Mouse (Mus musculus): ENCODE results near the gene Zfp354b. TPM values are rescaled to one million over a fixed set of nuclear protein-coding genes. Genes with fewer than 3 reads are reported as not detected.
A peak's percentile ranks its signal among the peaks of the same experiment; 100 is the strongest.

Gene Zfp354b
- polyA plus RNA-seq, 1 experiment from 2014 or later: 1.6 TPM

GRCm38 (mm10) chr11:50939621-50940366, 8.4 kb upstream of the Zfp354b start:
- H3K27me3 ChIP-seq (replicated peaks; ENCODE audit: control insufficient read depth, insufficient read depth, low read length): no peaks in the 10 kb centered on the region
- H3K4me1 ChIP-seq (ENCODE audit: control insufficient read depth, insufficient read depth, low read length): no peaks in the 10 kb centered on the region
- H3K36me3 ChIP-seq (ENCODE audit: control insufficient read depth, insufficient read depth, low read length): no peaks in the 10 kb centered on the region
- no peaks in the 10 kb centered on the region for H3K9me3 ChIP-seq (ENCODE audit: control insufficient read depth, low read length)
- DNase-seq (ENCODE audit: low spot score) (peak; percentile 81), ATAC-seq (ENCODE audit: low read depth) (no peak; the same call in 1 of the 2 replicates)
- H3K27ac ChIP-seq (replicated peaks; ENCODE audit: low read depth, low read length): no peak overlapping the region
- H3K9ac ChIP-seq (ENCODE audit: low read depth, low read length): no peak overlapping the region
- 38% methylated on average over 14 of the region's 14 CpGs for WGBS
- no peak overlapping the region for H3K4me3 ChIP-seq (ENCODE audit: low read depth, low read length)
- no peak overlapping the region for H3K4me2 ChIP-seq (ENCODE audit: low read depth, low read length)

GRCm38 (mm10) chr11:50938435-50938834, 7.0 kb upstream of the Zfp354b start:
- H3K9me3 ChIP-seq (ENCODE audit: control insufficient read depth, low read length): no peaks in the 10 kb centered on the region
- ATAC-seq (ENCODE audit: low read depth) (no peak), DNase-seq (ENCODE audit: low spot score) (no peak)
- H3K27me3 ChIP-seq (replicated peaks; ENCODE audit: control insufficient read depth, insufficient read depth, low read length): no peaks in the 10 kb centered on the region
- H3K4me2 ChIP-seq (ENCODE audit: low read depth, low read length): no peak overlapping the region
- H3K27ac ChIP-seq (replicated peaks; ENCODE audit: low read depth, low read length): no peak overlapping the region
- H3K36me3 ChIP-seq (ENCODE audit: control insufficient read depth, insufficient read depth, low read length): no peaks in the 10 kb centered on the region
- H3K4me1 ChIP-seq (ENCODE audit: control insufficient read depth, insufficient read depth, low read length): no peaks in the 10 kb centered on the region
- no peak overlapping the region for H3K9ac ChIP-seq (ENCODE audit: low read depth, low read length)
- 76% methylated on average over 8 of the region's 8 CpGs for WGBS
- no peak overlapping the region for H3K4me3 ChIP-seq (ENCODE audit: low read depth, low read length)

GRCm38 (mm10) chr11:50932040-50932439, 607 bp upstream of the Zfp354b start:
- H3K9ac ChIP-seq (ENCODE audit: low read depth, low read length): no peak overlapping the region

GRCm38 (mm10) chr11:50931021-50931420, 412 bp downstream of the Zfp354b start:
- no peak for DNase-seq (ENCODE audit: low spot score)
- H3K4me2 ChIP-seq (ENCODE audit: low read depth, low read length): peak overlapping the region; percentile 85
- H3K9ac ChIP-seq (ENCODE audit: low read depth, low read length): peak overlapping the region; percentile 72
- under 1% methylated on average over 16 of the region's 16 CpGs for WGBS
- no peak overlapping the region for H3K27ac ChIP-seq (replicated peaks; ENCODE audit: low read depth, low read length)
- H3K4me1 ChIP-seq (ENCODE audit: control insufficient read depth, insufficient read depth, low read length): no peaks in the 10 kb centered on the region; the same call in 1 of the 2 replicates
- H3K4me3 ChIP-seq (ENCODE audit: low read depth, low read length): peak overlapping the region; percentile 61
- H3K9me3 ChIP-seq (ENCODE audit: control insufficient read depth, low read length): no peaks in the 10 kb centered on the region
- peak; percentile 27 for ATAC-seq (ENCODE audit: low read depth)
- no peaks in the 10 kb centered on the region for H3K36me3 ChIP-seq (ENCODE audit: control insufficient read depth, insufficient read depth, low read length)
- H3K27me3 ChIP-seq (replicated peaks; ENCODE audit: control insufficient read depth, insufficient read depth, low read length): no peaks in the 10 kb centered on the region

More at GRCm38 (mm10) chr11:50932040-50932439, 607 bp upstream of the Zfp354b start:
- Histone ChIP-seq H3K9me3 (ENCODE audit: control insufficient read depth, low read length) (no peaks in the 10 kb centered on the region), H3K4me1 (ENCODE audit: control insufficient read depth, insufficient read depth, low read length) (no peaks in the 10 kb centered on the region; the same call in 1 of the 2 replicates), H3K27me3 (replicated peaks; ENCODE audit: control insufficient read depth, insufficient read depth, low read length) (no peaks in the 10 kb centered on the region), H3K36me3 (ENCODE audit: control insufficient read depth, insufficient read depth, low read length) (no peaks in the 10 kb centered on the region), H3K4me3 (ENCODE audit: low read depth, low read length) (peak overlapping the region; percentile 61), H3K4me2 (ENCODE audit: low read depth, low read length) (peak overlapping the region; percentile 85), H3K27ac (replicated peaks; ENCODE audit: low read depth, low read length) (no peak overlapping the region; the same call in 1 of the 2 replicates)
- no peak for ATAC-seq (ENCODE audit: low read depth)
- DNase-seq (ENCODE audit: low spot score): no peak
- WGBS: 76% methylated on average over 1 of the region's 1 CpGs

- H3K9ac ChIP-seq (ENCODE audit: low read depth, low read length): peak overlapping the region; percentile 72
- WGBS: 27% methylated on average over 14 of the region's 14 CpGs
- DNase-seq (ENCODE audit: low spot score): peak; percentile 4
Measured at GRCm38 (mm10) chr11:50930469-50931014, 891 bp downstream of the Zfp354b start.

GRCm38 (mm10) chr11:50915671-50916320, 15.6 kb downstream of the Zfp354b start, which contains the start of gene Zfp2:
Zfp2 (minus strand) TSS chr11:50916165.
- no peaks in the 10 kb centered on the region for H3K4me1 ChIP-seq (ENCODE audit: control insufficient read depth, insufficient read depth, low read length)
- peak within 1 kb of the TSS; percentile 56 for H3K4me2 ChIP-seq (ENCODE audit: low read depth, low read length)
- peak within 1 kb of the TSS; percentile 92 for H3K9ac ChIP-seq (ENCODE audit: low read depth, low read length)
- H3K27me3 ChIP-seq (replicated peaks; ENCODE audit: control insufficient read depth, insufficient read depth, low read length): no peaks in the 10 kb centered on the region
- peak; percentile 97 for ATAC-seq (ENCODE audit: low read depth)
- peaks cover 20% of the 10 kb centered on the region for H3K9me3 ChIP-seq (ENCODE audit: control insufficient read depth, low read length)
- peak; percentile 97 for DNase-seq (ENCODE audit: low spot score)
- H3K4me3 ChIP-seq (ENCODE audit: low read depth, low read length): peak within 1 kb of the TSS; percentile 90
- H3K27ac ChIP-seq (replicated peaks; ENCODE audit: low read depth, low read length): peak within 1 kb of the TSS; percentile 75; the same call in 1 of the 2 replicates
- WGBS: under 1% methylated on average over 37 of the region's 47 CpGs
- H3K36me3 ChIP-seq (ENCODE audit: control insufficient read depth, insufficient read depth, low read length): peaks cover 29% of the 10 kb centered on the region

More at GRCm38 (mm10) chr11:50930469-50931014, 891 bp downstream of the Zfp354b start:
- ATAC-seq (ENCODE audit: low read depth): no peak
- Histone ChIP-seq H3K27me3 (replicated peaks; ENCODE audit: control insufficient read depth, insufficient read depth, low read length) (no peaks in the 10 kb centered on the region), H3K4me2 (ENCODE audit: low read depth, low read length) (peak overlapping the region; percentile 85), H3K36me3 (ENCODE audit: control insufficient read depth, insufficient read depth, low read length) (no peaks in the 10 kb centered on the region), H3K9me3 (ENCODE audit: control insufficient read depth, low read length) (no peaks in the 10 kb centered on the region), H3K4me1 (ENCODE audit: control insufficient read depth, insufficient read depth, low read length) (no peaks in the 10 kb centered on the region; the same call in 1 of the 2 replicates), H3K27ac (replicated peaks; ENCODE audit: low read depth, low read length) (no peak overlapping the region), H3K4me3 (ENCODE audit: low read depth, low read length) (peak overlapping the region; percentile 61)

- no peak overlapping the region for H3K4me3 ChIP-seq (ENCODE audit: low read depth, low read length)
- no peak overlapping the region for H3K9ac ChIP-seq (ENCODE audit: low read depth, low read length)
- peaks cover 23% of the 10 kb centered on the region for H3K9me3 ChIP-seq (ENCODE audit: control insufficient read depth, low read length)
- H3K27me3 ChIP-seq (replicated peaks; ENCODE audit: control insufficient read depth, insufficient read depth, low read length): no peaks in the 10 kb centered on the region
- H3K27ac ChIP-seq (replicated peaks; ENCODE audit: low read depth, low read length): no peak overlapping the region
- no peak for ATAC-seq (ENCODE audit: low read depth)
- no peak overlapping the region for H3K4me2 ChIP-seq (ENCODE audit: low read depth, low read length)
- H3K36me3 ChIP-seq (ENCODE audit: control insufficient read depth, insufficient read depth, low read length): peaks cover 42% of the 10 kb centered on the region
- H3K4me1 ChIP-seq (ENCODE audit: control insufficient read depth, insufficient read depth, low read length): no peaks in the 10 kb centered on the region
- no peak for DNase-seq (ENCODE audit: low spot score)
- 95% methylated on average over 3 of the region's 3 CpGs for WGBS
Measured at GRCm38 (mm10) chr11:50914461-50914860, 17.0 kb downstream of the Zfp354b start.

GRCm38 (mm10) chr11:50913301-50913700, 18.1 kb downstream of the Zfp354b start:
- Histone ChIP-seq H3K4me2 (ENCODE audit: low read depth, low read length) (no peak overlapping the region), H3K4me1 (ENCODE audit: control insufficient read depth, insufficient read depth, low read length) (no peaks in the 10 kb centered on the region), H3K27me3 (replicated peaks; ENCODE audit: control insufficient read depth, insufficient read depth, low read length) (no peaks in the 10 kb centered on the region), H3K9me3 (ENCODE audit: control insufficient read depth, low read length) (peaks cover 23% of the 10 kb centered on the region), H3K4me3 (ENCODE audit: low read depth, low read length) (no peak overlapping the region), H3K9ac (ENCODE audit: low read depth, low read length) (no peak overlapping the region), H3K27ac (replicated peaks; ENCODE audit: low read depth, low read length) (no peak overlapping the region), H3K36me3 (ENCODE audit: control insufficient read depth, insufficient read depth, low read length) (peaks cover 53% of the 10 kb centered on the region)
- DNase-seq (ENCODE audit: low spot score): no peak
- 86% methylated on average over 1 of the region's 1 CpGs for WGBS
- no peak for ATAC-seq (ENCODE audit: low read depth)

All from embryonic facial prominence, embryonic 14.5 days (tissue).